Mouse (Mus musculus) kidney, postnatal 25 days (tissue): ENCODE measurements around the gene Olfr1186.
"Not testable (repeated sequence)": the region's sequence is repeated elsewhere in the genome, so short reads cannot be mapped to it uniquely, and the experiment has no call there.

Source experiments
- DNase-seq, 2 experiments: peaks; one replicate each; pipeline ENCODE4 v3.0.0; 2021; ENCODE audit warnings: mixed read lengths in 2 of 2

Olfr1186 gene

DNA sequence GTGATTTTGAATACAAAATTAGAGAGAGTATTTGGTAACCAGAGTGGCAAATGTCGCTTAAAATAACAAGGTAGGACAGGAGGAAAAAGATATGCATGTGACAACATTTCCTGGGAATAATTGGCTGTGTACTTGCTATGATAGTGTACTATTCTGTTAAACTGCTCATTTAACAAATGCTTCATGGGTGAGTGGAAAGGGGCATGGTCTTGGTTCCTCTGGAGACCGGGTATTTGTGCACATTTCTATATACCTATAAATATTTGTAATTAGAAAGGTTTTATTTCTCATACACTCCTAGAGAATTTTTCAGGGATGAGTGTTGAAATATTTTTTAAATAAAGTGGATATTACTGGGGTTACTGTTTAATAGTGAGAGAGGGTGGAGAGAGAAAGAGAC is at the start of gene Olfr1186:
TSS of gene Olfr1186 (plus strand) at position 301 of the 400 bp plus-strand sequence.
- DNase-seq = no peak

DNA sequence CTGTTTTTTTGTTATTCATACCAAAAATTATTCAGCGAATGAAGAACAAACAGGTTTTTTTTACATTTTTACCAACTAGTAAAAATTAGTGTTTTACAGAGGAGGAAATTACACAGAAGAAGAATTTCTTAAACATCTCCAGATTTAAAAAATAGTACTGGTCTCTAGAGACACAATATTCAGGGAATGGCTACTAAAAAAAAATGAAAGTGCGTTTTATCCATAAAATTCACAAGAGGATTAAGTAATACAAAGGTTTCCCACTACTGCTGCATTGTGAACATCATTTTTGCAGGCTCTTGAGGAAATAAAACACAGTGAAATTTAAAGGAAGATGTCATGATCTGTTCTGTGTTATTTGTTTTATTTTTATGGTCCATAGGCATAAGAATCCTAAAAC is 35.1 kb upstream of the Olfr1186 start, which contains the start of gene Olfr1184:
TSS of gene Olfr1184 (plus strand) at position 301 of the 400 bp plus-strand sequence.
- DNase-seq = no peak

DNA sequence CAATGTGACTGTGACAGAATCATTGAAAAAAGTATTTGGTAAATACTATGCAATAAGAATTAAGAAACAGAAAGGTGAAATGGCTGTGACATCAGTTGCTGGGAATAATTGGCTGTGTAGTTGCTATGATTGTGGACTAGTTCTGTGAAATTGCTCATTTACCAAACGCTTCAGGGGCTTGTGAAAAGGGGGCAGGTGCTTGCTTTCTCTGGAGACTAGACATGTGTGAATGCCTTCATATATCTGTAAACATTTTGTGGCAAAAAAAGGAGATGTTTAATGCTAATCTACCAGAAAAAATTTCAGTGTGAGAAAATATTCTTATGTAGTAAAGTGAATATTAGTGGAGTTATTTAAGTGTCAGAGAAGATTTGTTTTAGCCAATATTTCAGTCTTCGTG is 25.3 kb upstream of the Olfr1186 start, which contains the start of gene Olfr1185-ps1:
TSS of gene Olfr1185-ps1 (plus strand) at position 301 of the 400 bp plus-strand sequence.
- DNase-seq = no peak

DNA sequence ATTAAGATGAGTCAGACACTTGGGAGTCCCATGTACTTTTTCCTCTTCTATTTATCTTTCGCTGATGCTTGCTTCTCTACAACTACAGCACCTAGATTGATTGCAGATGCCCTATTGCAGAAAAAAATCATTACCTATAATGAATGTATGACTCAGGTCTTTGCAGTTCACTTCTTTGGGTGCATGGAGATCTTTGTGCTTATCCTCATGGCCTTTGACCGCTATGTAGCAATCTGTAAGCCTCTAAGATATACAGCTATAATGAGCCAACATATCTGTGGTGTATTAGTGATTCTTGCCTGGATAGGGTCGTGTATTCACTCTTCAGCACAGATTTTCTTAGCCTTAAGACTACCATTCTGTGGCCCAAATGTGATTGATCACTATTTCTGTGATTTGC is 7.4 kb downstream of the Olfr1186 start:
- no peak for DNase-seq

- DNase-seq = no peak
Measured at GRCm38 (mm10) chr2:88556635-88557034, 38.3 kb downstream of the Olfr1186 start, which contains the start of gene Olfr1188. Gene Olfr1188, plus strand, starts transcription at chr2:88556935.

GRCm38 (mm10) chr2:88572696-88573095 is 54.3 kb downstream of the Olfr1186 start:
- DNase-seq = not testable (repeated sequence)
